Mouse (Mus musculus): ENCODE measurements around the gene AC131692.1. TPM values are rescaled to one million over a fixed set of nuclear protein-coding genes. Genes with fewer than 3 reads are reported as not detected.

The AC131692.1 gene
- total and polyA plus RNA-seq, 3 experiments = not detected

GRCm38 (mm10) chr19:6063081-6063480, 31.1 kb upstream of the AC131692.1 start:
- Histone ChIP-seq H3K4me1 (ENCODE audit: control insufficient read depth, insufficient read depth, low read length) (peaks cover 8% of the 10 kb centered on the region; the same call in 1 of the 2 replicates), H3K27me3 (ENCODE audit: control insufficient read depth, insufficient read depth, low read length) (no peaks in the 10 kb centered on the region), H3K27ac (no peak overlapping the region), H3K79me2 (replicated peaks; ENCODE audit: control insufficient read depth, insufficient read depth, low read length) (no peaks in the 10 kb centered on the region), H3K4me3 (no peak overlapping the region), H3K36me3 (ENCODE audit: control insufficient read depth, insufficient read depth, low read length) (peaks cover 4% of the 10 kb centered on the region; the same call in 1 of the 2 replicates), H3K9ac (ENCODE audit: low read depth, low read length) (no peak overlapping the region)
- DNase-seq = peak in 1 of 2 experiments; percentile 12
- intact Hi-C loops (cut with DNase I) = no loop called here
- 91% methylated on average over 6 of the region's 6 CpGs for WGBS
- TF ChIP-seq CTCF (IDR thresholded peaks at IDR 0.05) (no peak), EP300 (IDR thresholded peaks at IDR 0.05; ENCODE audit: insufficient read depth, low read depth, low read length) (no peak), POLR2A (IDR thresholded peaks at IDR 0.05; ENCODE audit: insufficient read depth, low read depth, low read length) (no peak)

GRCm38 (mm10) chr19:6066571-6066970, 27.6 kb upstream of the AC131692.1 start:
- 25% methylated on average over 5 of the region's 5 CpGs for WGBS
- H3K4me3 ChIP-seq = no peak overlapping the region
- H3K79me2 ChIP-seq (replicated peaks; ENCODE audit: control insufficient read depth, insufficient read depth, low read length) = no peaks in the 10 kb centered on the region
- TF ChIP-seq POLR2A (IDR thresholded peaks at IDR 0.05; ENCODE audit: insufficient read depth, low read depth, low read length) (no peak), EP300 (IDR thresholded peaks at IDR 0.05; ENCODE audit: insufficient read depth, low read depth, low read length) (no peak), CTCF (IDR thresholded peaks at IDR 0.05) (no peak)
- H3K27me3 ChIP-seq (ENCODE audit: control insufficient read depth, insufficient read depth, low read length) = no peaks in the 10 kb centered on the region
- H3K9ac ChIP-seq (ENCODE audit: low read depth, low read length) = no peak overlapping the region
- no peaks in the 10 kb centered on the region for H3K36me3 ChIP-seq (ENCODE audit: control insufficient read depth, insufficient read depth, low read length)
- no peak overlapping the region for H3K27ac ChIP-seq
- no peak for DNase-seq
- H3K4me1 ChIP-seq (ENCODE audit: control insufficient read depth, insufficient read depth, low read length) = peaks cover 5% of the 10 kb centered on the region; the same call in 1 of the 2 replicates
- intact Hi-C loops (cut with DNase I) = no loop called here

GRCm38 (mm10) chr19:6067011-6067723, 27.1 kb upstream of the AC131692.1 start:
- Histone ChIP-seq H3K27ac (no peak overlapping the region; the same call in 1 of the 2 replicates), H3K36me3 (ENCODE audit: control insufficient read depth, insufficient read depth, low read length) (no peaks in the 10 kb centered on the region), H3K4me1 (ENCODE audit: control insufficient read depth, insufficient read depth, low read length) (peaks cover 3% of the 10 kb centered on the region; the same call in 1 of the 2 replicates), H3K9ac (ENCODE audit: low read depth, low read length) (peak overlapping the region; percentile 67), H3K4me3 (peak overlapping the region; percentile 49), H3K27me3 (ENCODE audit: control insufficient read depth, insufficient read depth, low read length) (no peaks in the 10 kb centered on the region), H3K79me2 (replicated peaks; ENCODE audit: control insufficient read depth, insufficient read depth, low read length) (no peaks in the 10 kb centered on the region)
- intact Hi-C loops (cut with DNase I) = no loop called here
- 2% methylated on average over 30 of the region's 30 CpGs for WGBS
- DNase-seq = peak; percentile 77 to 78
- TF ChIP-seq CTCF (IDR thresholded peaks at IDR 0.05) = peak; percentile 91
- TF ChIP-seq POLR2A (IDR thresholded peaks at IDR 0.05; ENCODE audit: insufficient read depth, low read depth, low read length) = no peak; the same call in 1 of the 2 replicates

GRCm38 (mm10) chr19:6067724-6068415, 26.3 kb upstream of the AC131692.1 start, which contains the start of gene Tm7sf2:
TSS of gene Tm7sf2 (minus strand) at chr19:6068373.
- Histone ChIP-seq H3K27me3 (ENCODE audit: control insufficient read depth, insufficient read depth, low read length) (no peaks in the 10 kb centered on the region), H3K4me1 (ENCODE audit: control insufficient read depth, insufficient read depth, low read length) (no peaks in the 10 kb centered on the region), H3K79me2 (replicated peaks; ENCODE audit: control insufficient read depth, insufficient read depth, low read length) (no peaks in the 10 kb centered on the region), H3K9ac (ENCODE audit: low read depth, low read length) (peak within 1 kb of the TSS; percentile 67), H3K36me3 (ENCODE audit: control insufficient read depth, insufficient read depth, low read length) (no peaks in the 10 kb centered on the region), H3K4me3 (peak within 1 kb of the TSS; percentile 49), H3K27ac (no peak within 1 kb of the TSS; the same call in 1 of the 2 replicates)
- 14% methylated on average over 33 of the region's 33 CpGs for WGBS
- peak; percentile 90 to 93 for DNase-seq
- 0 out of 2 replicates have a peak, but pooled peaks have one; percentile 0 for TF ChIP-seq POLR2A (IDR thresholded peaks at IDR 0.05; ENCODE audit: insufficient read depth, low read depth, low read length)
- TF ChIP-seq CTCF (IDR thresholded peaks at IDR 0.05) = peak; percentile 22; the same call in 1 of the 2 replicates
- TF ChIP-seq EP300 (IDR thresholded peaks at IDR 0.05; ENCODE audit: insufficient read depth, low read depth, low read length) = no peak
- intact Hi-C loops (cut with DNase I) = no loop called here

- no peak overlapping the region for H3K27ac ChIP-seq
- H3K79me2 ChIP-seq (replicated peaks; ENCODE audit: control insufficient read depth, insufficient read depth, low read length) = no peaks in the 10 kb centered on the region
- H3K9ac ChIP-seq (ENCODE audit: low read depth, low read length) = no peak overlapping the region
- 81% methylated on average over 4 of the region's 4 CpGs for WGBS
- no peak overlapping the region for H3K4me3 ChIP-seq
- H3K36me3 ChIP-seq (ENCODE audit: control insufficient read depth, insufficient read depth, low read length) = no peaks in the 10 kb centered on the region
- H3K4me1 ChIP-seq (ENCODE audit: control insufficient read depth, insufficient read depth, low read length) = no peaks in the 10 kb centered on the region
- intact Hi-C loops (cut with DNase I) = no loop called here
- no peak for TF ChIP-seq POLR2A (IDR thresholded peaks at IDR 0.05; ENCODE audit: insufficient read depth, low read depth, low read length)
- TF ChIP-seq EP300 (IDR thresholded peaks at IDR 0.05; ENCODE audit: insufficient read depth, low read depth, low read length) = no peak
- no peak for TF ChIP-seq CTCF (IDR thresholded peaks at IDR 0.05)
- H3K27me3 ChIP-seq (ENCODE audit: control insufficient read depth, insufficient read depth, low read length) = no peaks in the 10 kb centered on the region
- no peak for DNase-seq
Measured at GRCm38 (mm10) chr19:6068951-6069350, 25.3 kb upstream of the AC131692.1 start.

Data from heart, adult 2 months (tissue).